Mouse (Mus musculus): ENCODE results near the gene H2-DMb2. TPM values are rescaled to one million over a fixed set of nuclear protein-coding genes. Genes with fewer than 3 reads are reported as not detected.
"Not testable (repeated sequence)": the region's sequence is repeated elsewhere in the genome, so short reads cannot be mapped to it uniquely, and the experiment has no call there.

The H2-DMb2 gene
- polyA plus RNA-seq, 1 experiment from 2014 or later = 0.18 TPM

DNA sequence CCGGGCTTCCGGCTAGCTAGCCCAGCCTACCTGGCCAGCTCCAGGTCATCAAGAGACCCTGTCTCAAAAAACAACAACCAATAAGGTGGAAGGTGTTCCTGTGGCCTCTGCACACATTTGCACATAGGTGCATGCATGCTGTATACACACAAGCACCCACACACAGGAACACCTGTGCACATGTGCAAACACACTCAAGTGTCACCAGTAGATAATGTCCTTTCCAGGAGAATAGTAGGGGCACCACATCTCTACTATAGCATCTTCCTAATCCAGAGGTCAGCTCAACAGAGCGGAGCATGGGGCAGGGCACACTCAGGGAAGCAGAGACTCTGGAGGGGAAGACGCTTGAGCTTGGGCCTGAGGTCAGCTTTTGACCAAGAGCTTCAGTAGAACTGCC is 1.1 kb downstream of the H2-DMb2 start:
- not testable (repeated sequence) for ATAC-seq (ENCODE audit: low FRiP score, low TSS enrichment); H3K27ac ChIP-seq (replicated peaks; ENCODE audit: low read depth, low read length); H3K27me3 ChIP-seq (ENCODE audit: control insufficient read depth, insufficient read depth, low read length); H3K9ac ChIP-seq (replicated peaks; ENCODE audit: low read length); H3K4me3 ChIP-seq (replicated peaks; ENCODE audit: low read depth, low read length); H3K36me3 ChIP-seq (ENCODE audit: control insufficient read depth, insufficient read depth, low read length); DNase-seq; H3K4me2 ChIP-seq (ENCODE audit: low read length); H3K9me3 ChIP-seq (ENCODE audit: control insufficient read depth, low read length)
- H3K4me1 ChIP-seq (ENCODE audit: control insufficient read depth, insufficient read depth, low read length) = peaks cover 14% of the 10 kb centered on the region; the same call in 1 of the 2 replicates
- 91% methylated on average over 4 of the region's 4 CpGs for whole genome bisulfite sequencing

DNA sequence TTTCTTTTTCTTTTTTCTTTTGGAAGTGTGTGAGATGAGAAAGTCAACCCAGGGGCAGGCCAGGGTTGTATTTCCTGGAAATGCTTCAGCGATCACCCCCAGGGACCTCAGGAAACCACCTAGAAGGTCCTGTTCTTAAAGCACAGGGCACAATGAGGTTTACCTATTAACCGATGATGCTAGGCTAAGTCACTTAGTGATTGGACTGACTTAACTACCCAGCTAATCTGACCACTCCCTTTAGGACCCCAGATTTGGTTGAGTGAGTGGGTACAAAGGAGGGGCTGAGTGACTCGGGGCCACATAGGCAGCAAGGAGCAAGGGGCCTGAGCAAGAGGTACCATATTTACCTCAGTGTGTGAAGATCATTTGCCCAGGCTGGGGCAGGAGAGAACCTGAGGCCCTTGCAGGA is 1.9 kb downstream of the H2-DMb2 start:
- Histone ChIP-seq H3K4me3 (replicated peaks; ENCODE audit: low read depth, low read length) (no peak overlapping the region), H3K9ac (replicated peaks; ENCODE audit: low read length) (no peak overlapping the region), H3K27me3 (ENCODE audit: control insufficient read depth, insufficient read depth, low read length) (no peaks in the 10 kb centered on the region; the same call in 1 of the 2 replicates), H3K27ac (replicated peaks; ENCODE audit: low read depth, low read length) (no peak overlapping the region), H3K4me1 (ENCODE audit: control insufficient read depth, insufficient read depth, low read length) (peaks cover 6% of the 10 kb centered on the region; the same call in 1 of the 2 replicates), H3K36me3 (ENCODE audit: control insufficient read depth, insufficient read depth, low read length) (no peaks in the 10 kb centered on the region), H3K9me3 (ENCODE audit: control insufficient read depth, low read length) (no peaks in the 10 kb centered on the region), H3K4me2 (ENCODE audit: low read length) (no peak overlapping the region)
- 60% methylated on average over 3 of the region's 3 CpGs for WGBS
- ATAC-seq (ENCODE audit: low FRiP score, low TSS enrichment) (no peak), DNase-seq (no peak)

GRCm38 (mm10) chr17:34152923-34153322 is 9.8 kb downstream of the H2-DMb2 start, which contains the start of gene H2-DMb1:
Gene H2-DMb1 (plus strand): TSS chr17:34153072.
- no peak within 1 kb of the TSS for H3K27ac ChIP-seq (replicated peaks; ENCODE audit: low read depth, low read length)
- no peaks in the 10 kb centered on the region for H3K36me3 ChIP-seq (ENCODE audit: control insufficient read depth, insufficient read depth, low read length)
- H3K4me1 ChIP-seq (ENCODE audit: control insufficient read depth, insufficient read depth, low read length) = no peaks in the 10 kb centered on the region
- 61% methylated on average over 4 of the region's 4 CpGs for WGBS
- no peak within 1 kb of the TSS for H3K4me3 ChIP-seq (replicated peaks; ENCODE audit: low read depth, low read length)
- DNase-seq (peak; percentile 60), ATAC-seq (ENCODE audit: low FRiP score, low TSS enrichment) (no peak)
- no peak within 1 kb of the TSS for H3K9ac ChIP-seq (replicated peaks; ENCODE audit: low read length)
- no peaks in the 10 kb centered on the region for H3K9me3 ChIP-seq (ENCODE audit: control insufficient read depth, low read length)
- no peaks in the 10 kb centered on the region for H3K27me3 ChIP-seq (ENCODE audit: control insufficient read depth, insufficient read depth, low read length)
- H3K4me2 ChIP-seq (ENCODE audit: low read length) = no peak within 1 kb of the TSS

GRCm38 (mm10) chr17:34155534-34155933 is 12.4 kb downstream of the H2-DMb2 start:
- no peak for DNase-seq
- WGBS = 67% methylated on average over 5 of the region's 5 CpGs
- no peak overlapping the region for H3K9ac ChIP-seq (replicated peaks; ENCODE audit: low read length)
- no peaks in the 10 kb centered on the region for H3K4me1 ChIP-seq (ENCODE audit: control insufficient read depth, insufficient read depth, low read length)
- H3K4me2 ChIP-seq (ENCODE audit: low read length) = no peak overlapping the region
- no peaks in the 10 kb centered on the region for H3K36me3 ChIP-seq (ENCODE audit: control insufficient read depth, insufficient read depth, low read length)
- ATAC-seq (ENCODE audit: low FRiP score, low TSS enrichment) = no peak
- no peaks in the 10 kb centered on the region for H3K27me3 ChIP-seq (ENCODE audit: control insufficient read depth, insufficient read depth, low read length)
- H3K9me3 ChIP-seq (ENCODE audit: control insufficient read depth, low read length) = no peaks in the 10 kb centered on the region
- no peak overlapping the region for H3K27ac ChIP-seq (replicated peaks; ENCODE audit: low read depth, low read length)
- no peak overlapping the region for H3K4me3 ChIP-seq (replicated peaks; ENCODE audit: low read depth, low read length)

- Histone ChIP-seq H3K36me3 (ENCODE audit: control insufficient read depth, insufficient read depth, low read length) (no peaks in the 10 kb centered on the region), H3K4me3 (replicated peaks; ENCODE audit: low read depth, low read length) (no peak overlapping the region), H3K27me3 (ENCODE audit: control insufficient read depth, insufficient read depth, low read length) (no peaks in the 10 kb centered on the region), H3K9me3 (ENCODE audit: control insufficient read depth, low read length) (no peaks in the 10 kb centered on the region), H3K27ac (replicated peaks; ENCODE audit: low read depth, low read length) (no peak overlapping the region), H3K4me1 (ENCODE audit: control insufficient read depth, insufficient read depth, low read length) (no peaks in the 10 kb centered on the region), H3K4me2 (ENCODE audit: low read length) (no peak overlapping the region), H3K9ac (replicated peaks; ENCODE audit: low read length) (no peak overlapping the region)
- DNase-seq (no peak), ATAC-seq (ENCODE audit: low FRiP score, low TSS enrichment) (no peak)
- WGBS = 40% methylated on average over 9 of the region's 9 CpGs
Observed at GRCm38 (mm10) chr17:34164202-34164895, 21.2 kb downstream of the H2-DMb2 start.

DNA sequence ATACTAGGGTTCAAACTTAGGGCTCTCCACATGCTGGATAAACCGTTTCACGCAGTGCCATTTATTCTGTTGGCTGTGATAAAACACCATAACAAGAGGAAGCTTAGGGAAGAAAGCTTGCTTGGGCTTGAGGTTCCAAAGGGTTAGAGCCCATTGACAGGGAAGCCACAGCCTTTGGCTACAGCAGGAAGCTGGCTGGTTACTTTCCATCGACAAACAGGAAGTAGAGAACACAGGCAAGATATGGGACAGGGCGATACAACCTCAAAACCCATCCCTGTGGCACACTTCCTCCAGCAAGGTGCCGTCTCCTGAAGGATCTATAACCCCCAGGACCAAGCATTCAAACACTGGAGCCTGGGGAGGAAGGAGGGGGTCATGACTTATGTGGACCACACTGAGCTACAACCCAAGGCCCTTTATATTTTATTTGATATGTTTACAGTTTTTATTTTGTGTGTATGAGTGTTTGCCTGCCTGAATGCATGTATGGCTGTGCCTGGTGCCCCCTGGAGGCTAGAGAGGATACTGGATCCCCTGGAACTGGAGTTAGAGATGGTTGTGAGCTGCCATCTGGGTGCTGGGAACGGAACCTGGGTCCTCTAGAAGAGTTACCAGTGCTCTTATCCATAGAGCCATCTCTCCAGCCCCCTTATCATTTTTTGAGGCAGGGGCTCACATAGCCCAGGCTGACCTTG is 22.1 kb downstream of the H2-DMb2 start:
- Histone ChIP-seq H3K27me3 (ENCODE audit: control insufficient read depth, insufficient read depth, low read length) (no peaks in the 10 kb centered on the region), H3K4me3 (replicated peaks; ENCODE audit: low read depth, low read length) (no peak overlapping the region), H3K27ac (replicated peaks; ENCODE audit: low read depth, low read length) (no peak overlapping the region), H3K4me2 (ENCODE audit: low read length) (no peak overlapping the region), H3K9me3 (ENCODE audit: control insufficient read depth, low read length) (no peaks in the 10 kb centered on the region), H3K36me3 (ENCODE audit: control insufficient read depth, insufficient read depth, low read length) (no peaks in the 10 kb centered on the region), H3K9ac (replicated peaks; ENCODE audit: low read length) (no peak overlapping the region), H3K4me1 (ENCODE audit: control insufficient read depth, insufficient read depth, low read length) (no peaks in the 10 kb centered on the region)
- no peak for DNase-seq
- no peak for ATAC-seq (ENCODE audit: low FRiP score, low TSS enrichment)
- WGBS = 83% methylated on average over 6 of the region's 6 CpGs

GRCm38 (mm10) chr17:34169279-34169678 is 26.2 kb downstream of the H2-DMb2 start:
- 1% methylated on average over 2 of the region's 2 CpGs for WGBS
- no peak overlapping the region for H3K4me2 ChIP-seq (ENCODE audit: low read length)
- ATAC-seq (ENCODE audit: low FRiP score, low TSS enrichment) = no peak

GRCm38 (mm10) chr17:34170487-34170876 is 27.4 kb downstream of the H2-DMb2 start:
- ATAC-seq (ENCODE audit: low FRiP score, low TSS enrichment) (no peak), DNase-seq (no peak)
- Histone ChIP-seq H3K4me3 (replicated peaks; ENCODE audit: low read depth, low read length) (no peak overlapping the region), H3K9me3 (ENCODE audit: control insufficient read depth, low read length) (0 out of 2 replicates have a peak, but pooled peaks cover 2% of the 10 kb centered on the region), H3K27me3 (ENCODE audit: control insufficient read depth, insufficient read depth, low read length) (no peaks in the 10 kb centered on the region), H3K4me2 (ENCODE audit: low read length) (no peak overlapping the region), H3K36me3 (ENCODE audit: control insufficient read depth, insufficient read depth, low read length) (no peaks in the 10 kb centered on the region), H3K4me1 (ENCODE audit: control insufficient read depth, insufficient read depth, low read length) (no peaks in the 10 kb centered on the region), H3K9ac (replicated peaks; ENCODE audit: low read length) (no peak overlapping the region), H3K27ac (replicated peaks; ENCODE audit: low read depth, low read length) (no peak overlapping the region)
- 26% methylated on average over 4 of the region's 4 CpGs for WGBS

More at GRCm38 (mm10) chr17:34169279-34169678, 26.2 kb downstream of the H2-DMb2 start:
- H3K27ac ChIP-seq (replicated peaks; ENCODE audit: low read depth, low read length) = no peak overlapping the region
- H3K4me3 ChIP-seq (replicated peaks; ENCODE audit: low read depth, low read length) = no peak overlapping the region
- H3K27me3 ChIP-seq (ENCODE audit: control insufficient read depth, insufficient read depth, low read length) = no peaks in the 10 kb centered on the region
- H3K36me3 ChIP-seq (ENCODE audit: control insufficient read depth, insufficient read depth, low read length) = no peaks in the 10 kb centered on the region
- DNase-seq = peak; percentile 81
- H3K9me3 ChIP-seq (ENCODE audit: control insufficient read depth, low read length) = 0 out of 2 replicates have a peak, but pooled peaks cover 2% of the 10 kb centered on the region
- H3K4me1 ChIP-seq (ENCODE audit: control insufficient read depth, insufficient read depth, low read length) = no peaks in the 10 kb centered on the region
- H3K9ac ChIP-seq (replicated peaks; ENCODE audit: low read length) = no peak overlapping the region

All from midbrain, embryonic 14.5 days (tissue).